Mouse (Mus musculus): ENCODE data around the gene Olfr1402. TPM values are rescaled to one million over a fixed set of nuclear protein-coding genes. Genes with fewer than 3 reads are reported as not detected.

Olfr1402 gene
- polyA plus RNA-seq, 1 experiment from 2014 or later: not detected

Other genes starting within 250 kb of the Olfr1402 start
- gene Bcl9, start 124.1 kb downstream of the Olfr1402 start, polyA plus RNA-seq (2014; fragmentation: Nextera tagmentation; extraction: Ambion mirVana): 51.8 and 62.3 TPM in 2 replicates
- gene Chd1l, start 188.2 kb upstream of the Olfr1402 start, polyA plus RNA-seq (2014; fragmentation: Nextera tagmentation; extraction: Ambion mirVana): 4.9 and 5.3 TPM in 2 replicates
- 0.61 and 1.0 TPM in 2 replicates for gene Fmo5, start 206.8 kb upstream of the Olfr1402 start, polyA plus RNA-seq (2014; fragmentation: Nextera tagmentation; extraction: Ambion mirVana)
- 12.3 and 13.8 TPM in 2 replicates for gene Prkab2, start 236.2 kb upstream of the Olfr1402 start, polyA plus RNA-seq (2014; fragmentation: Nextera tagmentation; extraction: Ambion mirVana)